Mouse (Mus musculus) c-Kit-positive CD71-negative TER-119-negative erythroid progenitor cells, embryonic 14.5 days (primary cell): ENCODE results near the gene Dpp4.

Experiments used
- DNase-seq: peaks from one replicate; pipeline ENCODE4 v3.0.0-alpha.2; 2013; ENCODE audit warnings: low read depth

Dpp4 gene

GRCm38 (mm10) chr2:62360872-62361271 is 51.2 kb downstream of the Dpp4 start:
- no peak for DNase-seq

- no peak for DNase-seq
Observed at GRCm38 (mm10) chr2:62357259-62357658, 54.8 kb downstream of the Dpp4 start.

- DNase-seq: no peak
Observed at GRCm38 (mm10) chr2:62356606-62357005, 55.4 kb downstream of the Dpp4 start.

GRCm38 (mm10) chr2:62355766-62356165 is 56.3 kb downstream of the Dpp4 start:
- DNase-seq: no peak

- no peak for DNase-seq
Observed at GRCm38 (mm10) chr2:62352035-62352434, 60.0 kb downstream of the Dpp4 start.

GRCm38 (mm10) chr2:62347762-62348161 is 64.3 kb downstream of the Dpp4 start:
- no peak for DNase-seq

- peak; percentile 4 for DNase-seq
Observed at GRCm38 (mm10) chr2:62346771-62347170, 65.3 kb downstream of the Dpp4 start.

GRCm38 (mm10) chr2:62344367-62344766 is 67.7 kb downstream of the Dpp4 start:
- DNase-seq: no peak

GRCm38 (mm10) chr2:62341734-62342128 is 70.3 kb downstream of the Dpp4 start:
- DNase-seq: no peak

- no peak for DNase-seq
Observed at GRCm38 (mm10) chr2:62341061-62341733, 70.8 kb downstream of the Dpp4 start.

GRCm38 (mm10) chr2:62339222-62339944 is 72.6 kb downstream of the Dpp4 start:
- no peak for DNase-seq

GRCm38 (mm10) chr2:62337086-62337485 is 74.9 kb downstream of the Dpp4 start:
- DNase-seq: no peak

- no peak for DNase-seq
Observed at GRCm38 (mm10) chr2:62334397-62335243, 77.4 kb downstream of the Dpp4 start.

- DNase-seq: no peak
Observed at GRCm38 (mm10) chr2:62332465-62332864, 79.6 kb downstream of the Dpp4 start.

- no peak for DNase-seq
Observed at GRCm38 (mm10) chr2:62331913-62332312, 80.1 kb downstream of the Dpp4 start.

- no peak for DNase-seq
Observed at GRCm38 (mm10) chr2:62325388-62325787, 86.6 kb downstream of the Dpp4 start.

- no peak for DNase-seq
Observed at GRCm38 (mm10) chr2:62323078-62323637, 88.9 kb downstream of the Dpp4 start.

GRCm38 (mm10) chr2:62319489-62319888 is 92.5 kb downstream of the Dpp4 start:
- no peak for DNase-seq

GRCm38 (mm10) chr2:62316930-62317329 is 95.1 kb downstream of the Dpp4 start:
- no peak for DNase-seq

GRCm38 (mm10) chr2:62307477-62307876 is 104.6 kb downstream of the Dpp4 start:
- no peak for DNase-seq

- no peak for DNase-seq
Observed at GRCm38 (mm10) chr2:62306978-62307377, 105.1 kb downstream of the Dpp4 start.

GRCm38 (mm10) chr2:62301716-62302115 is 110.3 kb downstream of the Dpp4 start:
- no peak for DNase-seq
